Mouse (Mus musculus) cerebellum, adult 2 months (tissue): ENCODE measurements at regions not wholly inside any gene's neighbourhood (a gene's known extent, or its start where the extent isn't known, plus 50 kb on each side); places are given as distances from the start of the nearest gene placed in this dataset.

Experiments used
- CTCF ChIP-seq: fragments of 200-500 bp; IDR thresholded peaks from 2 replicates; pipeline ENCODE4 v1.5.1; 2011; ENCODE audit warnings: low read depth, mild to moderate bottlenecking, control low read depth, low read length, moderate library complexity, borderline replicate concordance; ENCODE audit not compliant: insufficient read depth
- POLR2A ChIP-seq: fragments of 200-500 bp; IDR thresholded peaks from 2 replicates; pipeline ENCODE4 v1.6.1; 2011; ENCODE audit warnings: low read length, control low read depth, borderline replicate concordance; ENCODE audit not compliant: insufficient read depth

DNA sequence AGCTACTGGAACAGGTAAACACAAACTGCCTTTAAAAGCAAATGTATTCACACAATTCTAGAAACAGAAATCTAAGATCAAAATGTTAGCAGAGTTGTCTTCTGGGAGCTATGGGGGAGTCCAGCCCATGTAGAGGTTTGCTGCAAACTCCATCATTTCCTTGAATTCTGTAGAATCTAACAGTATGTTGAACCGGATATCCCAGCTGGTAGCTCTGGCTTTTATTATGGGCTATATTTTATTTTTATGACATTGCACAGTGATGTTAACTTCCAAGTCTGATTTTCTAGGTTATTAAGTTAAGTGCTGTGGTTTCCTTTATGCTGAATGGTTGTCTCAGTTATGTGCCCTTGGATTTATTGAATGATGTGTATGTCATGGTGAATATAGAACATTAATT, 136.3 kb downstream of the AI429214 start:
- TF ChIP-seq POLR2A (no peak), CTCF (no peak)
